Mouse (Mus musculus): Measurements from ENCODE around the gene Krt5.
"Not testable (repeated sequence)": the region's sequence is repeated elsewhere in the genome, so short reads cannot be mapped to it uniquely, and the experiment has no call there.

Krt5 gene

DNA sequence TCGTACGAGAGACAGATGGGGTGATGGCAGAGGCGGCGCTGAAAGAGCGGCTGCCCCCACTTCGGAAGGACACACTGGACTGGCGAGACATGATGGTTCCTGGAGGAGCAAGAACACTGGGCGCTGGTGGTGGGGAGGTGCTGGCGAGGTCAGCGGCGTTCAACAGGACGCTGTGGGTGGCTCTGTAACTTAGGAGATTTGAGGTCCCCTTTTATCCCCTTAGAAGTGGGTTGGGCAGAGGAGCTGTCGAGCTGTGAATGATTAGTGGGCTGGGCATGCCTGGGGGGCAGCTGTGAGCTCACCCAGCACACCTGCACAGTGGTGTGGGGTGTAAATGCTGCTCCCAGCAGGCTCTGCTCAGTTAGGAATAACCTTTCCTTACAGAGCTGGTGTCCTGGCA is at the start of gene Krt5:
TSS of gene Krt5 (minus strand) at position 179 of the 400 bp plus-strand sequence.
- DNase-seq (ENCODE audit: low read depth, low spot score), result peak; percentile 14

GRCm38 (mm10) chr15:101742711-101743110 is 30.0 kb upstream of the Krt5 start, which contains the start of gene Krt71:
Krt71 (minus strand) TSS chr15:101743109.
- no peak for DNase-seq (ENCODE audit: low read depth, low spot score)

DNA sequence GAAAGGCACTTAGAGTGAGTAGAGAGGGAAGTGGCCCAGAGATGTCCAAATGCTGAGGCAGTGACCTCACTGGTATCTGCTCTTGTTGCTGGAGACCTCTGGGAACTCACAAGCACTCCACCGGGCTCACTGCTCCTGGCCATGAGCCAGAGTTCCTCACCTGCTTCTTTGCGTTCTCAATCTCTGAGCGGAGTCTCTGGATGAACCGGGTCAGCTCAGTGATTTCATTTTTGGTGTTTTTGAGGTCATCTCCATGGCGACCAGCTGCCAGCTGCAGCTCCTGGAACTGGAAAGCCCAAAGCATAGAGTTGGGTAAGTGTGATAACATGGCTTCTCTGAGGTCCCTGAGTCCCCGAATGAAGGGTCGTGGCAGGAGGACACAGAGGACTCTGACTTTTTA is 25.1 kb upstream of the Krt5 start:
- DNase-seq (ENCODE audit: low read depth, low spot score), result no peak

DNA sequence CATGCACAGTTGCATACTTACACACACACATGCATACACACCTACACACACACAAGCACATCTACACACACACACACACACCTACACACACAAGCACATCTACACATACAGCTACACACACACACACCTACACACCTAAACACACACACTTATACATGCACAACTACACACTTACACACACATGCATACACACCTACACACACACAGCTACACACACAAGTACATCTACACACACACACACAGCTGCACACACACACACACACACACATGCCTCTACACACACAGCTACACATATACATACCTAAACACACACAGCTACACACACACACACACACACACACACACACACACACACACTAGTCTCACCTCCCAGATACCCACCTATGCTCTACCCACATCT is 18.0 kb upstream of the Krt5 start:
- DNase-seq (ENCODE audit: low read depth, low spot score), result no peak

- DNase-seq (ENCODE audit: low read depth, low spot score), result no peak
Measured at GRCm38 (mm10) chr15:101724686-101725085, 12.0 kb upstream of the Krt5 start.

DNA sequence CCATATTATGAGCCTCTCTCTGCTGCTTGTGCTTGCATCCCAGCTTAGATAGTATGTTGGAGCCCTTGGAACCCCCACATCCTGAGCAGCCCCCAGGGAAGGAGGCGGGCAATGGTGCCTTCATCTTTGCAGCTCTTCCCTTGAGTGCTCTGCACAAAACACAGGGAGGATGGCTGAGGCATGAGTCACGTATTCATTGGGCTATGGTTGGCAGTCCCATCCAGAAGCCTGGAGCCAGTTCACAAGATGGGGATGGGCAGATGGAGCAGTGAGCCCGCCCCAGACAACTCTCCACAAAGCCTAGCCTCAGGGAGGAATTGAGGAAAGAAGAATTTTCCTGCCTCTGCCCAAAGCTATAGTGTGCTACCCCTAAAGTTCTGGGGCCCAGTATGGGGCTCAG is 3.1 kb upstream of the Krt5 start:
- no peak for DNase-seq (ENCODE audit: low read depth, low spot score)

- no peak for DNase-seq (ENCODE audit: low read depth, low spot score)
Measured at GRCm38 (mm10) chr15:101714356-101714755, 1.7 kb upstream of the Krt5 start.

GRCm38 (mm10) chr15:101713731-101714130 is 1.0 kb upstream of the Krt5 start:
- no peak for DNase-seq (ENCODE audit: low read depth, low spot score)

DNA sequence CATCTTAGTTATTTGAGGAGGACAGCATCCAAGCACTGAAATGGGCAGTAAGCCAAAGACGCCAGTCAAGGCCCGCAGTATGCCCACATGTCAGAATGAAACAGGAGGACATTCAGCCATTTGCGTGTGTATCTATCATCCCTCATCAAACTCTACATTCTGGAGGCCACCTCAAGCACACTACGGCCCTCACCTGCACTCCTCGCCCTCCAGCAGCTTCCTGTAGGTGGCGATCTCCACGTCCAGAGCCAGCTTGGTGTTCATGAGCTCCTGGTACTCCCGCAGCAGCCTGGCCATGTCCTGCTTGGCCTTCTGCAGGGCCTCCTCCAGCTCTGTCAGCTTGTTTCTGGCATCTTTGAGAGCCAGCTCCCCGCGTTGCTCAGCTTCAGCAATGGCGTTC is 4.0 kb downstream of the Krt5 start:
- DNase-seq (ENCODE audit: low read depth, low spot score), result no peak

- DNase-seq (ENCODE audit: low read depth, low spot score), result no peak
Measured at GRCm38 (mm10) chr15:101707454-101707853, 5.2 kb downstream of the Krt5 start.

GRCm38 (mm10) chr15:101704066-101704465 is 8.6 kb downstream of the Krt5 start:
- DNase-seq (ENCODE audit: low read depth, low spot score), result peak; percentile 29

GRCm38 (mm10) chr15:101702380-101702779 is 10.3 kb downstream of the Krt5 start:
- DNase-seq (ENCODE audit: low read depth, low spot score), result no peak

DNA sequence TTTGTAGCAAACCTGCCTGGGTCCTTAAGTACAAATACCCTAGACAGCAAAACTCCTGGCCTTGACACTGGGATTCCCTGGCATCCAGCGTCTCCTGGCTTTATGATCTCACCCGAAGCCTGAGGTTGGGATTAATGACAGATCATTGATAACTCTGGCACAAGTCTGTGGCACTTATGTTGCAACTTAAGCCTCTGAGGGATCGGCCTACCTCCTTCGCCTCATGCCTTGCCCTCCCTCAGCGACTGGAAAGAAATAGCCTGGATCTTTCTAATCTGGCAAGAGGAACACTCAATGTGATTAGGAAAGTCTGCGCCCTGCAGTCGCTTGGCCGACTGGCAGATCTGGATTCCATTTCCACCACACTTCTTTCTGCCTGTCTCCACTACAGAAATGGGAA is 12.8 kb downstream of the Krt5 start:
- no peak for DNase-seq (ENCODE audit: low read depth, low spot score)

DNA sequence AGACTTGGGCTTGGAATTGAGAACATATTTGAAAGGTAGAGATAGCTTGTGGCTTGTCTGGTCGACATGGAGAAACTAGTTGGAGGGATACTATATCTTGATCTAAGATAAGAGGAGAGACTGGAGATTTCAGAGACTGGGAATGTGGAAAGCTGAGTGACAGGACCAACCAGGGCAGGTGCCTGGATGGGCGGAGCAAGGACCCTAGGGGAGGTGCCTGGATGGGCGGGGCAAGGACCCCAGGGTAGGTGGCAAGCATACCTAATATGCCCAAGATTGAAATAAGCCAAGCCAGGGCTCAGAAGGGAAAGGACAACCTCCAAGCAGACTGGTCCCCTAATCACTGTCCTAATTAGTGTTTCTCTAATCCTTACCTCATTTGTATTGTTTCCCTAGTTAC is 13.5 kb downstream of the Krt5 start:
- DNase-seq (ENCODE audit: low read depth, low spot score), result no peak

GRCm38 (mm10) chr15:101697326-101698188 is 15.1 kb downstream of the Krt5 start:
- no peak for DNase-seq (ENCODE audit: low read depth, low spot score)

DNA sequence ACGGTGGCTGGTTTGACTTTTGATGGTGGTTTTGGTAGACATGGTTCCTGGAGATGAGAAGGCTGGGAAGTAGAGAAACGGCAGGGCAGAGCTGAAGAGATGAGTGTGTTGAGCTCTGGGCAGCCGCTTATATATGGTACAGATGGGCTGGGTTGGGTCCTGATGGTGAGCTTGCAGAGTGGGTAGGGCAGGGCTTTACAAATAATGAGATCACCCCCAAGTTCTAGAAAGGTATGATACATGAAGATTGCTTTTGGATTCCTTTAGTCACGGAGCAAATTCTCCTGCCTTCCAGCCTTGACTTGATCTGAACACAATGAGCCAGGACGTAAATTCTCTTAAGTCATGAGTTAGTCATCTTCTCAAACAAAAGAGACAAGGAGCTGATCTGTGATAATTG is 18.5 kb downstream of the Krt5 start, which contains the start of gene Krt6a:
TSS of gene Krt6a (minus strand) at position 101 of the 400 bp plus-strand sequence.
- DNase-seq (ENCODE audit: low read depth, low spot score), result no peak

- not testable (repeated sequence) for DNase-seq (ENCODE audit: low read depth, low spot score)
Measured at GRCm38 (mm10) chr15:101690460-101690859, 22.2 kb downstream of the Krt5 start.

GRCm38 (mm10) chr15:101688161-101688560 is 24.5 kb downstream of the Krt5 start:
- DNase-seq (ENCODE audit: low read depth, low spot score), result no peak

DNA sequence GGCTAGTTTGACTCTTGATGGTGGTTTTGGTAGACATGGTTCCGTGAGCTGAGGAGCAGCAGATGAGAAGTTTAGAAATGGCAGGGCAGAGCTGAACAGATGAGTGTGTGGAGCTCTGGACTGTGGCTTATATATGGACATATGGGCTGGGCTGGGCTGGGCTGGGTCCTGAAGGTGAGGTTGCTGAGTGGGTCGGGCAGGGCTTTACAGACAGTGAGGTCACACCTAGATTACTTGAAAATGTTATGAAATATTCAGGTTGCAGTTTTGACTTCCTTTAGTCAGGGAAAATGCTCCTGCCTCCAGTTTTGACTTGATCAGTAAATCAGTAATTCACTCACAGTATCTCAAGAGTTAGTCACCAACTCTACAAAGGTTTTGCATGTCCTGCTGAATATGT is 32.5 kb downstream of the Krt5 start, which contains the start of gene Krt6b:
TSS of gene Krt6b (minus strand) at position 101 of the 400 bp plus-strand sequence.
- DNase-seq (ENCODE audit: low read depth, low spot score), result no peak

DNA sequence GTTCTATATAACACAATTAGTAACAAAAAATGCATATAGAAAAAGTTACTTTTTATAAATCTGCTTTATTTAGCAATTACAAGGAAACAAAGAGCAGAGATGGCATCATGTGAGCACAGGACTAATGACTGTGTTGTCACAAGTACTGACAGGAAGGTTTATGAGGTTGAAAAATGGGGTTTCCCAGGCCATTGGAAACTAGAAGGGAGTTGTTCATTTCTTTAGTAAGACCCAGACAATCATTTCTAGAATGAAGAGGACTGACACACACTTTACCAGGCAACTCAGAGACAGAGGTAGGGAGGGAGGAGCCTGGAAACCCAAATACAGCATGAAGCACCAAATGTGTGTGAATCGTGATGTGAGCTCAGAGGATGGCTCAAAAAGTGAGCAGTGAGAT is 36.7 kb downstream of the Krt5 start:
- no peak for DNase-seq (ENCODE audit: low read depth, low spot score)

All from forelimb bud, embryonic 11.5 days (tissue).